Mouse (Mus musculus) kidney, adult 2 months (tissue): ENCODE measurements at regions not wholly inside any gene's neighbourhood (a gene's known extent, or its start where the extent isn't known, plus 50 kb on each side); places are given as distances from the start of the nearest gene placed in this dataset.
"Not testable (repeated sequence)": the region's sequence is repeated elsewhere in the genome, so short reads cannot be mapped to it uniquely, and the experiment has no call there.

Source experiments
- DNase-seq: peaks from one replicate; pipeline ENCODE4 v3.0.0; 2021
- H3K27ac ChIP-seq: fragments of 200-500 bp; 2 replicates; pipeline ENCODE4 v1.5.1; 2012; ENCODE audit warnings: low read depth, low read length, control low read depth, inconsistent platforms; ENCODE audit not compliant: insufficient read depth
- H3K27me3 ChIP-seq: fragments of 200-500 bp; replicated peaks from 2 replicates; pipeline ENCODE4 v1.6.1; 2012; ENCODE audit warnings: mild to moderate bottlenecking, moderate library complexity, low read length, inconsistent platforms; ENCODE audit not compliant: control insufficient read depth, insufficient read depth
- H3K36me3 ChIP-seq: fragments of 200-500 bp; 2 replicates; pipeline ENCODE4 v1.6.1; 2012; ENCODE audit warnings: mild to moderate bottlenecking, moderate library complexity, low read length, inconsistent platforms; ENCODE audit not compliant: control insufficient read depth, insufficient read depth
- H3K4me1 ChIP-seq: fragments of 200-500 bp; 2 replicates; pipeline ENCODE4 v1.6.1; 2011; ENCODE audit warnings: low read length; ENCODE audit not compliant: control insufficient read depth, insufficient read depth
- H3K4me3 ChIP-seq: fragments of 200-500 bp; 2 replicates; pipeline ENCODE4 v1.5.1; 2011; ENCODE audit warnings: mild to moderate bottlenecking, low read depth, low read length, control low read depth; ENCODE audit not compliant: insufficient read depth
- CTCF ChIP-seq: fragments of 200-500 bp; conservative IDR thresholded peaks from 2 replicates; pipeline ENCODE4 v1.5.1; 2011; ENCODE audit warnings: low read depth, mild to moderate bottlenecking, control low read depth, low read length, moderate library complexity, mixed read lengths; ENCODE audit not compliant: insufficient read depth, insufficient read length
- POLR2A ChIP-seq: fragments of 200-500 bp; IDR thresholded peaks from one replicate; pipeline ENCODE4 v1.6.1; 2011; ENCODE audit warnings: low read depth, low read length, control low read depth
- WGBS: fragments of 180-500 bp; shearing (Covaris S2); methylation state at CpG from one replicate; pipeline ENCODE4 v1.1.7; 2018; 5-methylcytosine and 5-hydroxymethylcytosine counted together

GRCm38 (mm10) chrX:94480748-94481147, 61.2 kb downstream of the Maged1 start:
- WGBS = 61% methylated on average over 1 of the region's 1 CpGs
- Histone ChIP-seq H3K36me3 (no peaks in the 10 kb centered on the region), H3K4me3 (no peak overlapping the region), H3K27ac (no peak overlapping the region), H3K27me3 (no peaks in the 10 kb centered on the region), H3K4me1 (no peaks in the 10 kb centered on the region)
- TF ChIP-seq POLR2A = no peak
- no peak for TF ChIP-seq CTCF
- DNase-seq = peak; percentile 6

GRCm38 (mm10) chrX:94467654-94468053, 74.3 kb downstream of the Maged1 start:
- H3K36me3 ChIP-seq, H3K4me1 ChIP-seq, H3K4me3 ChIP-seq, DNase-seq, H3K27ac ChIP-seq, H3K27me3 ChIP-seq: not testable (repeated sequence)
- no CpG with 5 or more reads among the region's 3 CpGs for WGBS
